ENCODE assay signal across 8 mouse cellular contexts in the genomic region with DNA sequence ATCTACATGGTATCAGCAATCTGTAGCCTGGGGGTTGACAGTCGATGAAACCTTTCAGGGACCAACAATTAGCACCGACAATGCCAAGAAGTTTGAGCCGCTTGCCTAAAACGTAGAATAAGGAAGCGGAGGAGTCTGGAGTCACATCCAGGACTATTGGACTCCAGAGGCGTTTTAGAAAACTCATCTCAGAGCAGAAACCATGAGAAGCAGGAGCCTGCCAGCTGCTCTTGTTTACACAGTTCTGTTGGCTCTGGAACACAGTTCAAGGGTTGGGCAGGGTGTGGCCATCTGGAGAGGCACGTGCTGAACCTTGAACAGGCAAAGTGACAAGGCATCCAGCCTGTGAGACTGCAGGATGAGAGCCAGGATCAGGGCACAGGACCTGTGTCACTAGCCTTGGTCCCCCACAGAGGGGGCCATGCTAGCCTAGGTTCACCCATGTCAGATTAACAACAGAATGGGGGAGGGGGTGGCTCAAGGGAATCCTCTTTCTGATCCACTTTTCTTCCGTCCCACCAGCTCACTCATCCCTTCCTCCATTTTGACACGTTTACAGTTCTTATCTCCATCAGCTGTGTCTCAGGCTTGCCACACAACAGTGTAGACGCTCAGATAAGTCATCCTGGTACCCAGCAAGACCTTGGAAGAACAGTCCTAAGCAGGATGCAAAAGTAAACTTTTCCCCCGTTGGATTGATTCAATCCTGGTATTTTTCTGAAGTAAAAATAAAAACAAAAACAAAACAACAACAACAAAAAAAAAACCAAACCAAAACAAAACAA. TPM values are rescaled to one million over a fixed set of nuclear protein-coding genes. Genes with fewer than 3 reads are reported as not detected.
DNase-seq lines count a peak whose midpoint lies in the region; ATAC-seq and TF ChIP-seq lines count a peak whose summit lies in the region.

No protein-coding gene starts in this region.

- H3K36me3 ChIP-seq in midbrain, postnatal 0 days (ENCODE audit: insufficient read depth, low read length), result no peaks in the 10 kb centered on the region
- no peaks in the 10 kb centered on the region for H3K36me3 ChIP-seq in midbrain, embryonic 15.5 days (replicated peaks)

- peak; percentile 21 for DNase-seq in midbrain, postnatal 0 days (ENCODE audit: low spot score)
- peak; percentile 87 for DNase-seq in heart, adult 9 months (ENCODE audit: low spot score in 2 of 2)
- peak; percentile 76 for DNase-seq in kidney, postnatal 10 days
- peak; percentile 90 for DNase-seq in lung, postnatal 25 days (ENCODE audit: low spot score)
- DNase-seq in Muller cell, postnatal 12 days (ENCODE audit: inconsistent ontology term), result no peak
- no peak for DNase-seq in frontal cortex, postnatal 36 days (ENCODE audit: low spot score in 2 of 2)

- WGBS in midbrain, postnatal 0 days, result 69% methylated on average over 11 of the region's 11 CpGs
- 77% methylated on average over 11 of the region's 11 CpGs for WGBS in midbrain, embryonic 15.5 days

- H3K27me3 ChIP-seq in midbrain, postnatal 0 days (ENCODE audit: insufficient read depth, low read length), result no peaks in the 10 kb centered on the region
- H3K27me3 ChIP-seq in midbrain, embryonic 15.5 days (replicated peaks), result no peaks in the 10 kb centered on the region; the same call in 1 of the 2 replicates

- H3K9ac ChIP-seq in midbrain, postnatal 0 days (replicated peaks; ENCODE audit: low read length, poor library complexity, severe bottlenecking), result no peak overlapping the region
- H3K9ac ChIP-seq in midbrain, embryonic 15.5 days, result no peak overlapping the region

- ATAC-seq in midbrain, postnatal 0 days (ENCODE audit: low FRiP score), result no peak
- no peak for ATAC-seq in midbrain, embryonic 15.5 days (replicated peaks)
- no peak for ATAC-seq in erythroblast, adult 5-6 weeks (replicated peaks; ENCODE audit: low FRiP score, poor library complexity, severe bottlenecking)

- H3K27ac ChIP-seq in midbrain, postnatal 0 days (ENCODE audit: low read depth, low read length), result no peak overlapping the region
- no peak overlapping the region for H3K27ac ChIP-seq in midbrain, embryonic 15.5 days

- no peak overlapping the region for H3K4me2 ChIP-seq in midbrain, postnatal 0 days (ENCODE audit: low read depth, low read length, poor library complexity, severe bottlenecking)
- H3K4me2 ChIP-seq in midbrain, embryonic 15.5 days, result no peak overlapping the region

- no peaks in the 10 kb centered on the region for H3K9me3 ChIP-seq in midbrain, postnatal 0 days (ENCODE audit: low read length)
- H3K9me3 ChIP-seq in midbrain, embryonic 15.5 days, result no peaks in the 10 kb centered on the region

- peaks cover 9% of the 10 kb centered on the region; the same call in 1 of the 2 replicates for H3K4me1 ChIP-seq in midbrain, postnatal 0 days (ENCODE audit: insufficient read depth, low read length)
- peaks cover 24% of the 10 kb centered on the region for H3K4me1 ChIP-seq in midbrain, embryonic 15.5 days

- TF ChIP-seq CTCF in midbrain, postnatal 0 days (IDR thresholded peaks at IDR 0.05), result no peak

- H3K4me3 ChIP-seq in midbrain, postnatal 0 days (ENCODE audit: low read depth, low read length), result no peak overlapping the region
- H3K4me3 ChIP-seq in midbrain, embryonic 15.5 days, result no peak overlapping the region

RNA-seq across cellular contexts. Expression of a gene that starts 23.1 kb away (rescaled TPM):
- total RNA-seq in midbrain, postnatal 0 days (2014; rRNA removed), result 31.7 and 44.2 TPM in 2 replicates
- 5.0 and 5.4 TPM in 2 replicates for polyA plus RNA-seq in midbrain, postnatal 0 days (2015; fragmentation: Nextera tagmentation; extraction: Ambion mirVana)
- polyA plus RNA-seq in midbrain, embryonic 15.5 days (2015; fragmentation: Nextera tagmentation; extraction: Ambion mirVana), result 10.8 and 11.2 TPM in 2 replicates
- 0.96 and 3.3 TPM in 2 replicates for total RNA-seq in erythroblast, adult 5-6 weeks (2015; ENCODE audit: low replicate concordance)
- 4.9 TPM in 2 replicates for total RNA-seq in erythroblast, adult 5-6 weeks (2017; ENCODE audit: low replicate concordance)

Comparison
In these comparisons a context has a peak if more than half of its experiments do, and no peak if none do; other contexts are left out.
1. DNase-seq: peak in midbrain, postnatal 0 days (single experiment), heart, adult 9 months (2 of 2), kidney, postnatal 10 days (single experiment) and lung, postnatal 25 days (single experiment); none in Muller cell, postnatal 12 days (single experiment) and frontal cortex, postnatal 36 days (0 of 2).